Mouse (Mus musculus): ENCODE data around the gene Gdf5.

- TF ChIP-seq POLR2A (IDR thresholded peaks at IDR 0.05; ENCODE audit: borderline replicate concordance, control insufficient read depth, low read depth, low read length) (no peak), CTCF (IDR thresholded peaks at IDR 0.05; ENCODE audit: control insufficient read depth, insufficient read depth, low read length) (no peak)
Measured at GRCm38 (mm10) chr2:155952006-155952405, 6.8 kb upstream of the Gdf5 start.
